Mouse (Mus musculus) embryonic facial prominence, embryonic 12.5 days (tissue): ENCODE results near the gene Phf20. TPM values are rescaled to one million over a fixed set of nuclear protein-coding genes. Genes with fewer than 3 reads are reported as not detected.

Experiments used
- ATAC-seq: fragments of 200-750 bp; cut with Nextera tagmentation; 2 replicates; pipeline ENCODE4 v1.8.0; 2017; ENCODE audit not compliant: insufficient number of reproducible peaks, insufficient read depth, low FRiP score, low TSS enrichment
- H3K27ac ChIP-seq: fragments of 300-500 bp; sonication (generic); 2 replicates; pipeline ENCODE4 v1.5.1; 2016; ENCODE audit warnings: mild to moderate bottlenecking
- H3K27me3 ChIP-seq: fragments of 300-500 bp; sonication (generic); 2 replicates; pipeline ENCODE4 v1.6.1; 2016; ENCODE audit warnings: mild to moderate bottlenecking, moderate library complexity
- H3K36me3 ChIP-seq: fragments of 300-500 bp; sonication (generic); 2 replicates; pipeline ENCODE4 v1.6.1; 2016; ENCODE audit warnings: mild to moderate bottlenecking
- H3K4me1 ChIP-seq: fragments of 300-500 bp; sonication (generic); 2 replicates; pipeline ENCODE4 v1.6.1; 2016
- H3K4me2 ChIP-seq: fragments of 300-500 bp; sonication (generic); replicated peaks from 2 replicates; pipeline ENCODE4 v1.6.1; 2016; ENCODE audit warnings: mild to moderate bottlenecking, moderate library complexity
- H3K4me3 ChIP-seq: fragments of 300-500 bp; sonication (generic); 2 replicates; pipeline ENCODE4 v1.5.1; 2016; ENCODE audit warnings: mild to moderate bottlenecking
- H3K9ac ChIP-seq: fragments of 300-500 bp; sonication (generic); 2 replicates; pipeline ENCODE4 v1.6.1; 2016; ENCODE audit warnings: mild to moderate bottlenecking, moderate library complexity
- H3K9me3 ChIP-seq: fragments of 300-500 bp; sonication (generic); 2 replicates; pipeline ENCODE4 v1.6.1; 2016; ENCODE audit warnings: mild to moderate bottlenecking, moderate library complexity
- WGBS: fragments of 180-500 bp; shearing (Covaris S2); methylation state at CpG from one replicate; pipeline ENCODE4 v1.1.7; 2016; 5-methylcytosine and 5-hydroxymethylcytosine counted together
- polyA plus RNA-seq: library from polyadenylated mRNA; unstranded; fragments of >200 nt; fragmentation: Nextera tagmentation; extraction: Ambion mirVana; gene quantifications from 2 replicates; pipeline ENCODE4 v1.2.1, GENCODE M21; 2016

Gene Phf20
- polyA plus RNA-seq, 1 experiment from 2014 or later, result 85.6 TPM

- peaks cover 50% of the 10 kb centered on the region for H3K36me3 ChIP-seq
- WGBS, result 78% methylated on average over 2 of the region's 2 CpGs
- H3K9ac ChIP-seq, result no peak overlapping the region
- no peak for ATAC-seq
- no peaks in the 10 kb centered on the region for H3K27me3 ChIP-seq
- no peak overlapping the region for H3K27ac ChIP-seq
- no peaks in the 10 kb centered on the region for H3K4me1 ChIP-seq
- H3K4me3 ChIP-seq, result no peak overlapping the region
- no peaks in the 10 kb centered on the region for H3K9me3 ChIP-seq
- H3K4me2 ChIP-seq, result no peak overlapping the region
These were observed 109.6 kb downstream of the Phf20 start for GRCm38 (mm10) chr2:156305818-156306217.

- Histone ChIP-seq H3K9me3 (no peaks in the 10 kb centered on the region), H3K27me3 (no peaks in the 10 kb centered on the region), H3K4me1 (peaks cover 6% of the 10 kb centered on the region; the same call in 1 of the 2 replicates), H3K4me3 (no peak overlapping the region), H3K36me3 (peaks cover 38% of the 10 kb centered on the region), H3K9ac (no peak overlapping the region), H3K27ac (no peak overlapping the region), H3K4me2 (no peak overlapping the region)
- WGBS, result 59% methylated on average over 5 of the region's 5 CpGs
- no peak for ATAC-seq
These were observed 111.0 kb downstream of the Phf20 start for GRCm38 (mm10) chr2:156307261-156307660.

- WGBS, result 96% methylated on average over 5 of the region's 5 CpGs
- ATAC-seq, result no peak
- H3K4me1 ChIP-seq, result peaks cover 10% of the 10 kb centered on the region
- H3K27ac ChIP-seq, result no peak overlapping the region
- H3K9ac ChIP-seq, result no peak overlapping the region
- H3K27me3 ChIP-seq, result no peaks in the 10 kb centered on the region
- no peak overlapping the region for H3K4me2 ChIP-seq
- H3K4me3 ChIP-seq, result no peak overlapping the region
- H3K9me3 ChIP-seq, result no peaks in the 10 kb centered on the region
- H3K36me3 ChIP-seq, result peaks cover 17% of the 10 kb centered on the region
These were observed 113.7 kb downstream of the Phf20 start for GRCm38 (mm10) chr2:156309948-156310347.

- H3K4me2 ChIP-seq, result no peak overlapping the region
- no peak overlapping the region for H3K4me3 ChIP-seq
- peaks cover 10% of the 10 kb centered on the region for H3K4me1 ChIP-seq
- no peak overlapping the region for H3K27ac ChIP-seq
- no peaks in the 10 kb centered on the region for H3K27me3 ChIP-seq
- no peak overlapping the region for H3K9ac ChIP-seq
- H3K9me3 ChIP-seq, result no peaks in the 10 kb centered on the region
- peaks cover 14% of the 10 kb centered on the region for H3K36me3 ChIP-seq
- ATAC-seq, result no peak
- 88% methylated on average over 5 of the region's 5 CpGs for WGBS
These were observed 114.2 kb downstream of the Phf20 start for GRCm38 (mm10) chr2:156310455-156310854.

GRCm38 (mm10) chr2:156310945-156311344 is 114.7 kb downstream of the Phf20 start:
- H3K4me3 ChIP-seq, result peak overlapping the region; percentile 89; the same call in 1 of the 2 replicates
- WGBS, result 91% methylated on average over 5 of the region's 5 CpGs
- H3K4me2 ChIP-seq, result peak overlapping the region; percentile 82

GRCm38 (mm10) chr2:156311441-156311840 is 115.2 kb downstream of the Phf20 start:
- Histone ChIP-seq H3K4me1 (peaks cover 10% of the 10 kb centered on the region), H3K9me3 (no peaks in the 10 kb centered on the region), H3K36me3 (peaks cover 14% of the 10 kb centered on the region), H3K4me3 (peak overlapping the region; percentile 89), H3K9ac (peak overlapping the region; percentile 95), H3K4me2 (peak overlapping the region; percentile 82), H3K27me3 (no peaks in the 10 kb centered on the region), H3K27ac (peak overlapping the region; percentile 96)
- no peak for ATAC-seq
- WGBS, result 25% methylated on average over 8 of the region's 8 CpGs

More at GRCm38 (mm10) chr2:156310945-156311344, 114.7 kb downstream of the Phf20 start:
- no peaks in the 10 kb centered on the region for H3K27me3 ChIP-seq
- ATAC-seq, result no peak
- H3K9ac ChIP-seq, result no peak overlapping the region
- no peaks in the 10 kb centered on the region for H3K9me3 ChIP-seq
- H3K36me3 ChIP-seq, result peaks cover 14% of the 10 kb centered on the region
- peaks cover 10% of the 10 kb centered on the region for H3K4me1 ChIP-seq
- H3K27ac ChIP-seq, result no peak overlapping the region

GRCm38 (mm10) chr2:156311841-156312291 is 115.6 kb downstream of the Phf20 start:
- Histone ChIP-seq H3K36me3 (peaks cover 14% of the 10 kb centered on the region; the same call in 1 of the 2 replicates), H3K4me2 (peak overlapping the region; percentile 82), H3K9me3 (no peaks in the 10 kb centered on the region), H3K4me1 (peaks cover 10% of the 10 kb centered on the region), H3K4me3 (peak overlapping the region; percentile 89), H3K9ac (peak overlapping the region; percentile 95), H3K27ac (peak overlapping the region; percentile 96), H3K27me3 (no peaks in the 10 kb centered on the region)
- ATAC-seq, result peak; percentile 52; the same call in 1 of the 2 replicates
- WGBS, result 1% methylated on average over 53 of the region's 53 CpGs

- Histone ChIP-seq H3K27me3 (no peaks in the 10 kb centered on the region), H3K4me1 (peaks cover 10% of the 10 kb centered on the region), H3K9me3 (no peaks in the 10 kb centered on the region), H3K36me3 (peaks cover 10% of the 10 kb centered on the region; the same call in 1 of the 2 replicates), H3K27ac (peak within 1 kb of the TSS; percentile 96), H3K9ac (peak within 1 kb of the TSS; percentile 95), H3K4me3 (peak within 1 kb of the TSS; percentile 89), H3K4me2 (peak within 1 kb of the TSS; percentile 82)
- under 1% methylated on average over 49 of the region's 49 CpGs for WGBS
- ATAC-seq, result peak; percentile 80
These were observed 116.1 kb downstream of the Phf20 start, which contains the start of the genes Cnbd2 and Scand1 for GRCm38 (mm10) chr2:156312297-156312897. Gene Cnbd2 (plus strand): TSS chr2:156312299. Gene Scand1 (minus strand): TSS chr2:156312704.

GRCm38 (mm10) chr2:156313153-156313552 is 116.9 kb downstream of the Phf20 start:
- Histone ChIP-seq H3K9me3 (no peaks in the 10 kb centered on the region), H3K9ac (peak overlapping the region; percentile 95; the same call in 1 of the 2 replicates), H3K27ac (peak overlapping the region; percentile 96; the same call in 1 of the 2 replicates), H3K4me3 (peak overlapping the region; percentile 89), H3K27me3 (no peaks in the 10 kb centered on the region), H3K4me1 (peaks cover 10% of the 10 kb centered on the region), H3K36me3 (0 out of 2 replicates have a peak, but pooled peaks cover 9% of the 10 kb centered on the region), H3K4me2 (peak overlapping the region; percentile 82)
- no peak for ATAC-seq
- 58% methylated on average over 3 of the region's 3 CpGs for WGBS

GRCm38 (mm10) chr2:156314811-156315210 is 118.5 kb downstream of the Phf20 start:
- H3K4me3 ChIP-seq, result no peak overlapping the region
- H3K27ac ChIP-seq, result no peak overlapping the region
- H3K27me3 ChIP-seq, result no peaks in the 10 kb centered on the region
- H3K9ac ChIP-seq, result no peak overlapping the region
- H3K4me2 ChIP-seq, result no peak overlapping the region
- H3K36me3 ChIP-seq, result 0 out of 2 replicates have a peak, but pooled peaks cover 3% of the 10 kb centered on the region
- ATAC-seq, result no peak
- WGBS, result 93% methylated on average over 6 of the region's 6 CpGs
- no peaks in the 10 kb centered on the region for H3K9me3 ChIP-seq
- peaks cover 10% of the 10 kb centered on the region for H3K4me1 ChIP-seq

GRCm38 (mm10) chr2:156318491-156318890 is 122.2 kb downstream of the Phf20 start:
- H3K4me2 ChIP-seq, result no peak overlapping the region
- H3K4me3 ChIP-seq, result no peak overlapping the region
- H3K27me3 ChIP-seq, result no peaks in the 10 kb centered on the region
- no peak overlapping the region for H3K27ac ChIP-seq
- H3K4me1 ChIP-seq, result no peaks in the 10 kb centered on the region
- H3K36me3 ChIP-seq, result 0 out of 2 replicates have a peak, but pooled peaks cover 3% of the 10 kb centered on the region
- H3K9ac ChIP-seq, result no peak overlapping the region
- ATAC-seq, result no peak
- no peaks in the 10 kb centered on the region for H3K9me3 ChIP-seq

- Histone ChIP-seq H3K4me1 (0 out of 2 replicates have a peak, but pooled peaks cover 2% of the 10 kb centered on the region), H3K4me3 (no peak overlapping the region), H3K4me2 (no peak overlapping the region), H3K9ac (no peak overlapping the region), H3K36me3 (no peaks in the 10 kb centered on the region), H3K27me3 (no peaks in the 10 kb centered on the region), H3K27ac (no peak overlapping the region), H3K9me3 (no peaks in the 10 kb centered on the region)
- ATAC-seq, result no peak
- 81% methylated on average over 6 of the region's 6 CpGs for WGBS
These were observed 125.3 kb downstream of the Phf20 start for GRCm38 (mm10) chr2:156321538-156321937.
